Comparison of ENCODE assay signal across 7 mouse cellular contexts in the genomic region with DNA sequence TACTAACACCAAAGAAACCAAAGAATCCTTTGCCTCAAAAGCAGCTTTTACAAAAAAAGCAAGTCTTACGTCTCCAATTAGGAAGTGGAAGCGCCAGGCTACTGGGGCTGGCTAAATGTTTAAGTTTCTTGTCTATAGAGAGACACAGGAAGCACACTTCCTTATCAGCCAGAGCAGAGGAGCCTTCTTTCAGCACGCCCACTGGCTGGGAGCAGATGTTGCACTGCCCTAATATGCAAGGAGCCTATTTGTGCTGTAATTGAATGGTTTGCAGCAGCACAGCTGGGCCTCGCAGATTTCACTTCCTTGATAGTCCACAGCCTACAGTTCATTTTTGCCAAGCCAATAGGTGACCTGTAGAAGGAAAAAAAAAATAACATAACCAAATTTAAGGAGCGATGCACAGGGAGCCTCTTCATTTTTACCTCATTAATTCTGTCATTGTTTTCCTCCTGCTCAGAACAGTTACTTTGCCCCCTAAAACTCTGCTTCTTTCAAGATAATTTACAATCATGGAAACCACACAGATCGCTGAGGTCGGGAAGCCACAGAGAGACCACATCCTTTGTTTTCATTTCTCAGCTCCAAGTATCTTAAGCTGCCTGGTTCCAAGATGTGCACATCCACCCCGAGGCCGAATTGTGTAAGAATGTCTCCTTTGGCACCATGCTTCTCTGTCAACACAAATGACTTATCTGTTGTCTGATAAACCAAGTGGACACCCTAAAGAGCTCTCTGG.
DNase-seq lines count a peak whose midpoint lies in the region; ATAC-seq lines count a peak whose summit lies in the region.

No protein-coding gene starts in this region.

- no peak overlapping the region for H3K4me2 ChIP-seq in kidney, embryonic 15.5 days
- H3K4me2 ChIP-seq in midbrain, embryonic 12.5 days (replicated peaks), result no peak overlapping the region

- H3K4me3 ChIP-seq in heart, embryonic 10.5 days, result no peak overlapping the region
- no peak overlapping the region for H3K4me3 ChIP-seq in kidney, embryonic 15.5 days (replicated peaks)
- H3K4me3 ChIP-seq in midbrain, embryonic 12.5 days, result no peak overlapping the region

- DNase-seq in CD4-positive, CD25-positive, alpha-beta regulatory T cell, adult 2 months (ENCODE audit: low read depth, low spot score), result peak; percentile 58
- DNase-seq in adipocyte (ENCODE audit: low spot score), result peak; percentile 56
- DNase-seq in heart, embryonic 10.5 days (ENCODE audit: low spot score), result peak; percentile 96
- DNase-seq in thymus, postnatal 25 days, result peak; percentile 41
- no peak for DNase-seq in left cerebral cortex, postnatal 14 days (ENCODE audit: low spot score in 2 of 2)

- no peak overlapping the region for H3K9ac ChIP-seq in kidney, embryonic 15.5 days
- H3K9ac ChIP-seq in midbrain, embryonic 12.5 days (replicated peaks), result no peak overlapping the region

- intact Hi-C loops in left cerebral cortex, postnatal 14 days (cut with DNase I), result no loop called here

- no peaks in the 10 kb centered on the region for H3K27me3 ChIP-seq in heart, embryonic 10.5 days (ENCODE audit: insufficient read depth, poor library complexity, severe bottlenecking)
- no peaks in the 10 kb centered on the region for H3K27me3 ChIP-seq in kidney, embryonic 15.5 days
- no peaks in the 10 kb centered on the region for H3K27me3 ChIP-seq in midbrain, embryonic 12.5 days

- peak overlapping the region; percentile 69 for H3K27ac ChIP-seq in heart, embryonic 10.5 days
- peak overlapping the region; percentile 49 for H3K27ac ChIP-seq in kidney, embryonic 15.5 days
- no peak overlapping the region for H3K27ac ChIP-seq in midbrain, embryonic 12.5 days (replicated peaks)

- ATAC-seq in kidney, embryonic 15.5 days (replicated peaks; ENCODE audit: low FRiP score), result peak; percentile 95
- peak; percentile 68; the same call in 1 of the 2 replicates for ATAC-seq in midbrain, embryonic 12.5 days (ENCODE audit: low FRiP score, low read depth)

- H3K4me1 ChIP-seq in heart, embryonic 10.5 days, result peaks cover 7% of the 10 kb centered on the region; the same call in 1 of the 2 replicates
- peaks cover 13% of the 10 kb centered on the region; the same call in 1 of the 2 replicates for H3K4me1 ChIP-seq in kidney, embryonic 15.5 days
- H3K4me1 ChIP-seq in midbrain, embryonic 12.5 days, result no peaks in the 10 kb centered on the region

- 32% methylated on average over 9 of the region's 9 CpGs for WGBS in heart, embryonic 10.5 days
- 20% methylated on average over 9 of the region's 9 CpGs for WGBS in kidney, embryonic 15.5 days
- 71% methylated on average over 9 of the region's 9 CpGs for WGBS in midbrain, embryonic 12.5 days

- no peaks in the 10 kb centered on the region for H3K9me3 ChIP-seq in heart, embryonic 10.5 days
- no peaks in the 10 kb centered on the region for H3K9me3 ChIP-seq in kidney, embryonic 15.5 days (replicated peaks)
- H3K9me3 ChIP-seq in midbrain, embryonic 12.5 days, result no peaks in the 10 kb centered on the region

- no peaks in the 10 kb centered on the region for H3K36me3 ChIP-seq in heart, embryonic 10.5 days
- H3K36me3 ChIP-seq in kidney, embryonic 15.5 days, result no peaks in the 10 kb centered on the region
- no peaks in the 10 kb centered on the region for H3K36me3 ChIP-seq in midbrain, embryonic 12.5 days

Comparison
In these comparisons a context has a peak if more than half of its experiments do, and no peak if none do; other contexts are left out.
1. DNase-seq: peak in CD4-positive, CD25-positive, alpha-beta regulatory T cell, adult 2 months (single experiment), adipocyte (single experiment), heart, embryonic 10.5 days (single experiment) and thymus, postnatal 25 days (single experiment); none in left cerebral cortex, postnatal 14 days (0 of 2).